Mouse (Mus musculus): Measurements from ENCODE around the gene Abcc10.

- TF ChIP-seq CTCF (IDR thresholded peaks at IDR 0.05; ENCODE audit: borderline replicate concordance, control insufficient read depth, extremely low read depth, insufficient read depth, low read length, poor library complexity) (no peak), POLR2A (IDR thresholded peaks at IDR 0.05; ENCODE audit: control insufficient read depth, extremely low read depth, insufficient read depth, low read length, poor library complexity) (no peak)
These were observed 18.3 kb downstream of the Abcc10 start for GRCm38 (mm10) chr17:46309835-46310234.
